7 mouse cellular contexts compared by ENCODE assay signal in genomic region chr2:157943514-157944155, GRCm38 (mm10). TPM values are rescaled to one million over a fixed set of nuclear protein-coding genes. Genes with fewer than 3 reads are reported as not detected.
DNase-seq lines count a peak whose midpoint lies in the region; ATAC-seq lines count a peak whose summit lies in the region.

No protein-coding gene starts in this region.

- no peak overlapping the region for H3K27ac ChIP-seq in midbrain, embryonic 11.5 days (ENCODE audit: low read depth, low read length)

- H3K9ac ChIP-seq in midbrain, embryonic 11.5 days (ENCODE audit: low read length), result peak overlapping the region; percentile 79

- peak; percentile 74 for DNase-seq in adrenal gland, postnatal 25 days
- peak; percentile 86 for DNase-seq in embryo, embryonic 9.5 days (ENCODE audit: extremely low spot score)
- DNase-seq in heart, adult 11 months, result peak; percentile 98
- DNase-seq in kidney, adult 11 months, result peak; percentile 71
- DNase-seq in left cerebral cortex, postnatal 4 days, result peak; percentile 92
- DNase-seq in midbrain, embryonic 11.5 days (ENCODE audit: low spot score, missing footprints), result peak; percentile 98
- peak; percentile 2 to 5 for DNase-seq in spleen, postnatal 36 days (ENCODE audit: low spot score in 2 of 2)

- peak; percentile 86 for ATAC-seq in midbrain, embryonic 11.5 days (ENCODE audit: low FRiP score)

- H3K36me3 ChIP-seq in midbrain, embryonic 11.5 days (ENCODE audit: control insufficient read depth, insufficient read depth, low read length), result no peaks in the 10 kb centered on the region

- H3K9me3 ChIP-seq in midbrain, embryonic 11.5 days (ENCODE audit: control insufficient read depth, low read length), result no peaks in the 10 kb centered on the region

- peak overlapping the region; percentile 48 for H3K4me3 ChIP-seq in midbrain, embryonic 11.5 days (ENCODE audit: low read depth, low read length)

- WGBS in midbrain, embryonic 11.5 days, result 1% methylated on average over 41 of the region's 47 CpGs

- H3K27me3 ChIP-seq in midbrain, embryonic 11.5 days (ENCODE audit: control insufficient read depth, insufficient read depth, low read length), result peaks cover 14% of the 10 kb centered on the region

- H3K4me2 ChIP-seq in midbrain, embryonic 11.5 days, result peak overlapping the region; percentile 74

- peaks cover 23% of the 10 kb centered on the region for H3K4me1 ChIP-seq in midbrain, embryonic 11.5 days (ENCODE audit: control insufficient read depth, insufficient read depth, low read length)

- intact Hi-C loops in left cerebral cortex, postnatal 4 days (cut with DNase I), result no loop called here

RNA-seq across cellular contexts. Expression of gene Vstm2l, which starts 29.2 kb away (rescaled TPM):
- 1.4 and 1.6 TPM in 2 replicates for total RNA-seq in adrenal gland, postnatal 25 days (2021)
- total RNA-seq in left cerebral cortex, postnatal 4 days (2021), result 100 to 1,000 TPM; 189 to 190 TPM
- 3.4 and 3.5 TPM in 2 replicates for polyA plus RNA-seq in midbrain, embryonic 11.5 days (2014; fragmentation: Nextera tagmentation; extraction: Ambion mirVana)

Comparison
In these comparisons a context has a peak if more than half of its experiments do, and no peak if none do; other contexts are left out.
1. DNase-seq: peak in every context shown above with its lines; median percentile 98 in heart, adult 11 months; 98 in midbrain, embryonic 11.5 days; 92 in left cerebral cortex, postnatal 4 days; 86 in embryo, embryonic 9.5 days; 74 in adrenal gland, postnatal 25 days; 71 in kidney, adult 11 months; 4 in spleen, postnatal 36 days.
2. RNA of gene Vstm2l, which starts 29.2 kb away (total RNA-seq): 189 to 190 TPM in left cerebral cortex, postnatal 4 days; 1.4 to 1.6 TPM in adrenal gland, postnatal 25 days; every median in the first group is over 10 times any median in the second.